Mouse (Mus musculus): Measurements from ENCODE around the gene Dld.

- TF ChIP-seq CTCF (conservative IDR thresholded peaks at IDR 0.05; ENCODE audit: low read length) (no peak), NANOG (IDR thresholded peaks at IDR 0.05; ENCODE audit: borderline replicate concordance, low read length) (no peak), POU5F1 (IDR thresholded peaks at IDR 0.05; ENCODE audit: borderline replicate concordance, low read length) (no peak)
These were observed 26.0 kb upstream of the Dld start for GRCm38 (mm10) chr12:31377241-31377640.
